ENCODE assay signal across 15 mouse cellular contexts in the genomic region with DNA sequence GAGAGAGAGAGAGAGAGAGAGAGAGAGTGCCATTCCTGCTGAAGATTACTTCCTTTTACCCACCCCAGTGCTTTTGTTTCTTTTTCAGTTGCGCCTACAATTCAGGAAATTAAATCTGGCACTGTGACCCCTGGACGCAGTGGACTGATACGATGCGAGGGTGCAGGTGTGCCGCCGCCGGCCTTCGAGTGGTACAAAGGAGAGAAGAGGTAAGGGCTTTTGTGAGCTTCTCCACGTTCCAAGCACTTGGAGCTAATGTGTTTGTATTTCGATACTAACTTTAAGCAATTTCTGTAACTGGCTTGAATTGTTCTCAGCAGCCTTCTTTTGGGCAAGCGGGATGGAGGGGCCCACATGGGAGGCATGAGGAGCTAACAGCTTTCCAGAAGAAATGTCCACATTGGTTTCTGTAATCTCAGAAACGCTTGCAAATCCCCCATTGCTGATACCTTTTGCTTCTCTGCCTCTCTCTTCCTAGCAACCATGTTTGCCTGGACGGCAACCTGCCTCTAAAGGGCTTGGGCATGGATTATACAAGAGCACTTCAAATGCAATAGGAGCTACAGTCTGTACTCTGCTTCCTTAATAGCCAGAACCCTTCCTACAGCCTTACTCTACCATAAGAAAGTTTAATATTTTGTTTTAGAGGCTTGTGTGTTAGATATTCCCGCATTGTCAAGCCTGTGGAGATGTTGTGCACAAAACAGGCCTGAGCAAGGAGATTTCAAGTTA.
"Had no signal": no experiment of that assay in that cellular context is flagged by ENCODE, and none has a peak within 500 bp of the region (broad histone marks: within the 10 kb centered on the region; RNA-seq: fewer than 3 reads in every experiment).

No protein-coding gene starts in this region.

- H3K4me3 ChIP-seq: liver, embryonic 12.5 days; midbrain, embryonic 10.5 days; midbrain, embryonic 12.5 days; myocyte; neural tube, embryonic 13.5 days; neural tube, embryonic 15.5 days had no signal

- H3K4me1 ChIP-seq: liver, embryonic 12.5 days; midbrain, embryonic 10.5 days; midbrain, embryonic 12.5 days; neural tube, embryonic 13.5 days; neural tube, embryonic 15.5 days had no signal

- DNase-seq: midbrain, embryonic 14.5 days; retina, postnatal 1 day; right cerebral cortex, adult 18-20 months; right cerebral cortex, postnatal 25 days; right cerebral cortex, postnatal 4 days; spleen, adult 18-20 months; thymus, adult 18-20 months; thymus, postnatal 14 days; thymus, postnatal 36 days had no signal
